Mouse (Mus musculus): ENCODE results near the gene Agbl3. TPM values are rescaled to one million over a fixed set of nuclear protein-coding genes. Genes with fewer than 3 reads are reported as not detected.

The Agbl3 gene
- polyA plus RNA-seq, 1 experiment = 13.1 TPM

DNA sequence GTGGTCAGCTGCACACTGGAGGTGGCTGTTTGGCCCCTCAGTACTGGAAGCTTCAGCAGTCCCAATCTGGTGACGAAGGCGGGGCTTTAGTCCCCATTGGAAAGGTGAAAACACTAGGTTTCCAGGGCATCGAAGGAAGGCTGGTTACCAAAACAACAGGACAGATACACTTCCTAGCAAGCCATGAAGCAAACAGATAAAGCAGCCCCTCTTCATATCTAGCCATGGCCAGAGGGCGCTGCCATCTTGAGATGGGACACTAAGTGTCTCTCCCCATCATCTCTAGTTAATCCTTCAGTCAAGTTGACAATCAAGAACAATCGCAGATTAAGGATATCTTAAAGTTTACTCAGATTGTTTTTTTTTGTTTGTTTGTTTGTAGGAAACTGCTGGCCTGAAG is 14.5 kb upstream of the Agbl3 start:
- Histone ChIP-seq H3K4me1 (ENCODE audit: control insufficient read depth, insufficient read depth, low read length) (no peaks in the 10 kb centered on the region), H3K27ac (ENCODE audit: insufficient read depth, low read depth, low read length) (no peak overlapping the region), H3K27me3 (replicated peaks; ENCODE audit: control insufficient read depth, insufficient read depth, low read length) (no peaks in the 10 kb centered on the region), H3K4me3 (ENCODE audit: insufficient read depth, low read depth, low read length) (no peak overlapping the region), H3K36me3 (ENCODE audit: control insufficient read depth, insufficient read depth, low read length) (no peaks in the 10 kb centered on the region; the same call in 1 of the 2 replicates)
- 94% methylated on average over 5 of the region's 5 CpGs for WGBS
- DNase-seq = no peak
- no peak for TF ChIP-seq POLR2A (IDR thresholded peaks at IDR 0.05; ENCODE audit: low read depth, low read length)
- no peak for TF ChIP-seq CTCF (conservative IDR thresholded peaks at IDR 0.05; ENCODE audit: insufficient read depth, insufficient read length, low read depth, low read length)

DNA sequence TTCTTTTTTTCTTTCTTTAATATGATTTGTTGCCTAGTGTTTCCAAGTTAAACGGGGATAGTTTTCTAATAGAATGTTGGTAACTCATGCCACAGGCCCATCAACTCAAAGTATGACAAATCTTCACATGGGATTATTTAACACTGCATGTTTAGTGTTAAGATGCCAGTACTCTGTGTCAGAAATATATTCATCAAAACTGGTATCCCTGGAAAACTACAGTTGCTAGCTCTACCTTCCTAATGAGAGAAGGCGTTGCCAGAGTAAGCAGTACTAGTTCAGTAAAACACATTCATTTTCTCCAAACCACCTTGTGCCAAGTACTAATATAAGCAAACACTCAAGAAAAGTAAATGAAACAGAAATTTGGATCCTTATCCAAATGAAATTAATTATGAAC is 10.2 kb upstream of the Agbl3 start:
- H3K4me1 ChIP-seq (ENCODE audit: control insufficient read depth, insufficient read depth, low read length) = no peaks in the 10 kb centered on the region
- H3K27ac ChIP-seq (ENCODE audit: insufficient read depth, low read depth, low read length) = no peak overlapping the region
- no peak for DNase-seq
- TF ChIP-seq CTCF (conservative IDR thresholded peaks at IDR 0.05; ENCODE audit: insufficient read depth, insufficient read length, low read depth, low read length) (no peak), POLR2A (IDR thresholded peaks at IDR 0.05; ENCODE audit: low read depth, low read length) (no peak)
- 85% methylated on average over 2 of the region's 2 CpGs for WGBS
- H3K36me3 ChIP-seq (ENCODE audit: control insufficient read depth, insufficient read depth, low read length) = no peaks in the 10 kb centered on the region; the same call in 1 of the 2 replicates
- no peaks in the 10 kb centered on the region for H3K27me3 ChIP-seq (replicated peaks; ENCODE audit: control insufficient read depth, insufficient read depth, low read length)
- H3K4me3 ChIP-seq (ENCODE audit: insufficient read depth, low read depth, low read length) = no peak overlapping the region

DNA sequence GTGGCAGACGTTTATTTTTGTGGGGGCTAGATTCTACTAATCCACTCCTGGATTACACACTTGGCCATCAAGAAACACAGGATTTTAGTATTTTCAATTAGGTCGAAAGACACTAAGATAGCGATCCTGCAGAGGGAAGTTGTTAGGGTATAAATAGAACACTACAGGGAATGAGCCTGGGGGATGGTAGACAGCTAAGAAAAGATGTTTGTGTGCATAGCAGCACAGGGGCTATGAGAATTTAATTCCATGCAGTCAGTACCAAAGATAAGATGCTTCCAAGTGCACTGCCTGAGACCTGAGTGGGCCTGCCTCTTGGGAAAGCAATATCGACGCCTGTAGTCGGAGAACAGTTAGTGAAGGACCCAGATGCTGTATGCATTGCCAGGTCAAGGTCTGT is 9.7 kb upstream of the Agbl3 start:
- no peaks in the 10 kb centered on the region; the same call in 1 of the 2 replicates for H3K36me3 ChIP-seq (ENCODE audit: control insufficient read depth, insufficient read depth, low read length)
- no peak for DNase-seq
- WGBS = 85% methylated on average over 6 of the region's 6 CpGs

DNA sequence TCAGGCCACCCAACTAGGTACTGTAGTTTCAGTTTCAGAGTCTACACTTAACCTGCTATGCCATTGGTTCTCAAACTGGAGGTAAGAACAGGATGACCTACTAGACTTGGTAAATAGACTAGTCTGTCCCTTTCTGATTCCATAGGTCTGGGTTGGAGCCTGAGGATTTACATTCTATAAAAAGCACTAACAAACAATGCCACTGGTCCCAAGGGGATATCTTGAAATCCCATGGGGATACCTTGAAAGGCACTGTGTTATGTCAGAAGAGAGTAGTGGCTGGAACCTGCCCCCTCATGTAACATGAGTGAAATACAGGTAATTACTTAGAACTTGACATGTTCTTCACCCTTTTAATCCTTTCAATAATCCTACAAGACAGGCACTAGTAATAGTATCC is 3.8 kb upstream of the Agbl3 start:
- TF ChIP-seq CTCF (conservative IDR thresholded peaks at IDR 0.05; ENCODE audit: insufficient read depth, insufficient read length, low read depth, low read length) (no peak), POLR2A (IDR thresholded peaks at IDR 0.05; ENCODE audit: low read depth, low read length) (no peak)
- Histone ChIP-seq H3K4me1 (ENCODE audit: control insufficient read depth, insufficient read depth, low read length) (no peaks in the 10 kb centered on the region; the same call in 1 of the 2 replicates), H3K27ac (ENCODE audit: insufficient read depth, low read depth, low read length) (no peak overlapping the region), H3K27me3 (replicated peaks; ENCODE audit: control insufficient read depth, insufficient read depth, low read length) (no peaks in the 10 kb centered on the region), H3K4me3 (ENCODE audit: insufficient read depth, low read depth, low read length) (no peak overlapping the region), H3K36me3 (ENCODE audit: control insufficient read depth, insufficient read depth, low read length) (no peaks in the 10 kb centered on the region)
- DNase-seq = no peak

More for the DNA sequence above, 9.7 kb upstream of the Agbl3 start:
- Histone ChIP-seq H3K4me1 (ENCODE audit: control insufficient read depth, insufficient read depth, low read length) (no peaks in the 10 kb centered on the region), H3K27me3 (replicated peaks; ENCODE audit: control insufficient read depth, insufficient read depth, low read length) (no peaks in the 10 kb centered on the region), H3K27ac (ENCODE audit: insufficient read depth, low read depth, low read length) (no peak overlapping the region), H3K4me3 (ENCODE audit: insufficient read depth, low read depth, low read length) (no peak overlapping the region)
- TF ChIP-seq CTCF (conservative IDR thresholded peaks at IDR 0.05; ENCODE audit: insufficient read depth, insufficient read length, low read depth, low read length) = no peak
- TF ChIP-seq POLR2A (IDR thresholded peaks at IDR 0.05; ENCODE audit: low read depth, low read length) = no peak

DNA sequence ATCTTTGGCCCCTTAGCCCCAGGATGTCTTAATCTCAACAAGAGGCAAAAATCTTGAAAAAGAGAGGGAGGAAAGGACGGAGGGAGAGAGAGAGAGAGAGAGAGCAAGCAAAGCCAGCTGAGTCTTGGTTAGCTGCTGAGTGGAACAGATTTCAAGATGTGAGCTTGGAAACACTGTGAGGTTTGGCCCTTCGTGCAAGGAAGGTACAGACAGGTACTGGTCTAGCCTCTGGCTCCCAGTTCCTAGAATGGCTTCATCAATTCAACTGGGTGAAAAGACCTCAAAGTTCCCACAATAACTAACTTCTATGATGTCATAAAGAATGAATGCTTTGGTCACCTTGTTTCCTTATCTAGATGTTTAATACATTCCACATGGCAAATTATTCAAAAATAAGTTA is 3.1 kb upstream of the Agbl3 start:
- Histone ChIP-seq H3K27ac (ENCODE audit: insufficient read depth, low read depth, low read length) (no peak overlapping the region), H3K36me3 (ENCODE audit: control insufficient read depth, insufficient read depth, low read length) (no peaks in the 10 kb centered on the region), H3K4me3 (ENCODE audit: insufficient read depth, low read depth, low read length) (no peak overlapping the region), H3K27me3 (replicated peaks; ENCODE audit: control insufficient read depth, insufficient read depth, low read length) (no peaks in the 10 kb centered on the region), H3K4me1 (ENCODE audit: control insufficient read depth, insufficient read depth, low read length) (no peaks in the 10 kb centered on the region; the same call in 1 of the 2 replicates)
- 90% methylated on average over 2 of the region's 2 CpGs for WGBS
- DNase-seq = no peak
- TF ChIP-seq CTCF (conservative IDR thresholded peaks at IDR 0.05; ENCODE audit: insufficient read depth, insufficient read length, low read depth, low read length) (no peak), POLR2A (IDR thresholded peaks at IDR 0.05; ENCODE audit: low read depth, low read length) (no peak)

DNA sequence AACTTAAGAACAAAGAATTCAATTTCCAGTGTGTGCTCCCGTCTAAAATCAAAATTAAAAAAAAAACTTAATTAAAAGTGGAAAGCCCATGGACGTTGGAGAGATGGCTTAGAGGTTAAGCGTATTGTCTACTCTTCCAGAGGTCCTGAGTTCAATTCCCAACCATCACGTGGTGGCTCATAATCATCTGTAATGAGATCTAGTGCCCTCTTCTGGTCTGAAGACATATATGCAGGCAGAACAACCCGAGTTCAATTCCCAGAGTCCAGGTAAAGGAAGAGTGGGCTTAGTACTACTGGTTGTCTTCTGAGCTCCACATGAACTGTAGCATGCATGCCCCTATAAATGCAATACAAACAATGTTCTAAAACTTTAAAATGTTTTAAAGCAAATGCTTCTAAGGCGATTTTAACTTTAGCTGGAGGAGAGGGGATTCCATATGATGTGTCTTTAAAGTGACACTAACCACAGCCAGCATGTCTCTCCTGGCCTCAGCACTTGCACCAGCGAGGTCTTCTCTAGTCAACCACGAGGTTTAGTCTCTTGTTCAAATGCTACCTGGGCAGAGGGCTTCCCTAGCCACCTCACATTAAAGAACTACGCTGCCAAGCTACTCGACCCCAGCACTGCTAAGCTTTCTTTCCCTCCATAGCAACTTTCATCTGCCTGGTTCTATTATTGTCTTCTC is 2.1 kb upstream of the Agbl3 start:
- Histone ChIP-seq H3K4me3 (ENCODE audit: insufficient read depth, low read depth, low read length) (no peak overlapping the region), H3K4me1 (ENCODE audit: control insufficient read depth, insufficient read depth, low read length) (no peaks in the 10 kb centered on the region; the same call in 1 of the 2 replicates), H3K27me3 (replicated peaks; ENCODE audit: control insufficient read depth, insufficient read depth, low read length) (no peaks in the 10 kb centered on the region), H3K36me3 (ENCODE audit: control insufficient read depth, insufficient read depth, low read length) (no peaks in the 10 kb centered on the region), H3K27ac (ENCODE audit: insufficient read depth, low read depth, low read length) (no peak overlapping the region)
- no peak for DNase-seq
- WGBS = 75% methylated on average over 10 of the region's 10 CpGs
- TF ChIP-seq POLR2A (IDR thresholded peaks at IDR 0.05; ENCODE audit: low read depth, low read length) (no peak), CTCF (conservative IDR thresholded peaks at IDR 0.05; ENCODE audit: insufficient read depth, insufficient read length, low read depth, low read length) (0 out of 2 replicates have a peak, but pooled peaks have one; percentile 10)

DNA sequence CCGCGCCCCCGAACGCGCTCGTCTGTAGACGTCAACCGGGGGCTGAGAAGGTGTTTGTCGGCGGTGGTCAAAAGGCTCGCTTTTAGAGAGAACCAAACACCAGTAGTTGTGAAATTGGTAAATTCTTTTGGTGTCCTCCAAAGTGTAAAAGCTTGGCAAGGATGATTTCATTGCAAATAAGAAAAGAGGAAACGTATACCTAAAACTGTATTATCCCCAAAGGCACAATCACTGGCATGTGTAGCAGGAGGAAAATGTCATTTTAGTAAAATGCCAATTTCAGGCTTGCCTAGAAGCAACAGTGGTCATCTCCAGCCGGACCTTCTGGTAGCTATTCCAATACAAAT is 684 bp downstream of the Agbl3 start:
- TF ChIP-seq CTCF (conservative IDR thresholded peaks at IDR 0.05; ENCODE audit: insufficient read depth, insufficient read length, low read depth, low read length) = no peak
- no peak for TF ChIP-seq POLR2A (IDR thresholded peaks at IDR 0.05; ENCODE audit: low read depth, low read length)
- 1% methylated on average over 13 of the region's 13 CpGs for WGBS
- peak overlapping the region; percentile 77 for H3K4me3 ChIP-seq (ENCODE audit: insufficient read depth, low read depth, low read length)
- no peak for DNase-seq
- no peaks in the 10 kb centered on the region; the same call in 1 of the 2 replicates for H3K4me1 ChIP-seq (ENCODE audit: control insufficient read depth, insufficient read depth, low read length)
- peak overlapping the region; percentile 90 for H3K27ac ChIP-seq (ENCODE audit: insufficient read depth, low read depth, low read length)
- H3K36me3 ChIP-seq (ENCODE audit: control insufficient read depth, insufficient read depth, low read length) = no peaks in the 10 kb centered on the region
- no peaks in the 10 kb centered on the region for H3K27me3 ChIP-seq (replicated peaks; ENCODE audit: control insufficient read depth, insufficient read depth, low read length)
